Mouse (Mus musculus) ES-Bruce4 (cell line): ENCODE results near the gene Gbgt1.

Source experiments
- CTCF ChIP-seq: IDR thresholded peaks from one replicate; pipeline ENCODE4 v1.8.1; 2011; ENCODE audit warnings: low read depth, low read length
- EP300 ChIP-seq: IDR thresholded peaks from 2 replicates; pipeline ENCODE4 v1.6.1; 2011; ENCODE audit warnings: low read depth, low read length; ENCODE audit not compliant: insufficient read depth
- POLR2A ChIP-seq: IDR thresholded peaks from one replicate; pipeline ENCODE4 v1.8.1; 2011; ENCODE audit warnings: low read length; ENCODE audit not compliant: insufficient read depth

DNA sequence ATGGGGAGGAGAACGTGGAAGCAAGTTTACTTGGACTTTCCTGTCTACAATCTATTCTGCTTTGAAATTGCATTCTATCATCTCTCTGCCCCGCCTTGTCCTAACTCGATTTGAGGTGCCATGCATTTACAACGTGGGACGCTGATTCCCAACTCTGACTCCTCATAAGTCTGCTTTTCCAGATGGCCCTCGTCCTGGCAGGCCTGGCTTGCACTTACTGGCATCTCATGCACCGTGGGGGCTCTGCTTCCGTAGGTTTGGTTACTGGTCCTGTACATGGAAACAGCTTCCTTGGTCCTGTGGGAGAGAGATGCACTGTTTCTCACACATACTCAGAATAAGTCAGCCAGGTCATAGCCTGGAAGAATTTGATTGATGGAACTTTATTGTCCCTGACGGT lies 31.8 kb upstream of the Gbgt1 start:
- TF ChIP-seq POLR2A (no peak), CTCF (no peak), EP300 (no peak)
